Mouse (Mus musculus): ENCODE results near the gene Usp9y.

Usp9y gene

GRCm38 (mm10) chrY:1459682-1460081 is at the start of gene Usp9y:
TSS of gene Usp9y (minus strand) at chrY:1459782.
- DNase-seq (ENCODE audit: low read depth) = no peak

- no peak for DNase-seq (ENCODE audit: low read depth)
Measured at GRCm38 (mm10) chrY:1293708-1294107, 165.9 kb downstream of the Usp9y start.

- peak; percentile 91 for DNase-seq (ENCODE audit: low read depth)
Measured at GRCm38 (mm10) chrY:1286171-1286795, 173.3 kb downstream of the Usp9y start, which contains the start of gene Ddx3y. TSS of gene Ddx3y (minus strand) at chrY:1286629.

GRCm38 (mm10) chrY:1285735-1286134 is 173.8 kb downstream of the Usp9y start:
- DNase-seq (ENCODE audit: low read depth) = peak; percentile 77

Measured in induced T-regulatory cell, adult 2 months (primary cell).